Mouse (Mus musculus): ENCODE measurements at regions not wholly inside any gene's neighbourhood (a gene's known extent, or its start where the extent isn't known, plus 50 kb on each side); places are given as distances from the start of the nearest gene placed in this dataset.

DNA sequence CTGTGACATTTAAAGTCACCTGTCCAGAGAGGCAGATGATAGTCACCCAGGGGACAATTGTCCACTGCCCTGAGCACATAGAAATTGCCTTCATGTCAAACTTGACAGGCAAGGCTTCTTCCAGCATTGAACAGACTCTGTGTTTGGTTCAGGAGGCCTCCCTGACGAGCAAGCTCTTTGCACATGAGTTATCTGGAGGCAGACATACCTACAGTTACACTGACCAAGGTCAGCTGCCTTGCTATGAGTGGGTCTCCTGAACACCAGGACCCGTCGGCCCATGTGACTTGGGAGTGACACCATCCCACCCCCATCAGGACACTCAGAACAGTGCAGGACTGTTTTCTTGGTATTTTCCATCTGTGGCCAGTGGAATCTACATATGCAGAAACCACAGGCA is 282.3 kb upstream of the Irx4 start:
- no peaks in the 10 kb centered on the region for H3K36me3 ChIP-seq (ENCODE audit: control insufficient read depth, insufficient read depth, low read length)
- no peak for ATAC-seq (ENCODE audit: insufficient number of reproducible peaks, insufficient read depth, low FRiP score, low read depth)
- H3K27me3 ChIP-seq (ENCODE audit: control insufficient read depth, insufficient read depth, low read length) = no peaks in the 10 kb centered on the region
- no peaks in the 10 kb centered on the region for H3K9me3 ChIP-seq (ENCODE audit: control insufficient read depth, low read depth, low read length)
- WGBS = 68% methylated on average over 3 of the region's 3 CpGs
- no peak overlapping the region for H3K27ac ChIP-seq (ENCODE audit: low read length)
- H3K4me2 ChIP-seq (replicated peaks; ENCODE audit: low read depth, low read length) = no peak overlapping the region
- no peak overlapping the region for H3K9ac ChIP-seq (replicated peaks; ENCODE audit: low read depth, low read length)
- no peaks in the 10 kb centered on the region for H3K4me1 ChIP-seq (ENCODE audit: control insufficient read depth, insufficient read depth, low read length)
- H3K4me3 ChIP-seq (ENCODE audit: low read depth, low read length) = no peak overlapping the region

DNA sequence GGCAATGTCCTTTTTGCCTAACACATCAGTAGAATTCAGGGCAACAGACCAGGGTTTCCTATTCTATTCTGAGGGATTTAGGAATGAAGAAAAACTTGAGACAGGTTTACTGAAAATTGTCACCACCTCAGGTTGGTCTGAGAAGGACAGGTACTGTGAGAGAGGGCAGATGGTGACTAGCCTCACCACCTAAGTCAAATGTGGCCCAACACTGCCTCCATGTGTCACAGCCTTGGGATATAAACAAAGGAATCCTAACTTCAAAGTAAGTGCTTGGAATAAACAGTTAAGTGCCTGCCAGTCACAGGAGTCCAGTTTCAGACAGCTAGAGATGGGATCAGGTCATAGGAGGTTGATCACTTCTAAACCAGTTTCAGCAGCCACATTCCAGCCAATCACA is 281.3 kb upstream of the Irx4 start:
- no peaks in the 10 kb centered on the region for H3K36me3 ChIP-seq (ENCODE audit: control insufficient read depth, insufficient read depth, low read length)
- H3K9me3 ChIP-seq (ENCODE audit: control insufficient read depth, low read depth, low read length) = no peaks in the 10 kb centered on the region
- no peak overlapping the region for H3K27ac ChIP-seq (ENCODE audit: low read length)
- no peak overlapping the region for H3K4me2 ChIP-seq (replicated peaks; ENCODE audit: low read depth, low read length)
- no peaks in the 10 kb centered on the region for H3K27me3 ChIP-seq (ENCODE audit: control insufficient read depth, insufficient read depth, low read length)
- no peak for ATAC-seq (ENCODE audit: insufficient number of reproducible peaks, insufficient read depth, low FRiP score, low read depth)
- no peak overlapping the region for H3K9ac ChIP-seq (replicated peaks; ENCODE audit: low read depth, low read length)
- H3K4me1 ChIP-seq (ENCODE audit: control insufficient read depth, insufficient read depth, low read length) = no peaks in the 10 kb centered on the region
- H3K4me3 ChIP-seq (ENCODE audit: low read depth, low read length) = no peak overlapping the region

DNA sequence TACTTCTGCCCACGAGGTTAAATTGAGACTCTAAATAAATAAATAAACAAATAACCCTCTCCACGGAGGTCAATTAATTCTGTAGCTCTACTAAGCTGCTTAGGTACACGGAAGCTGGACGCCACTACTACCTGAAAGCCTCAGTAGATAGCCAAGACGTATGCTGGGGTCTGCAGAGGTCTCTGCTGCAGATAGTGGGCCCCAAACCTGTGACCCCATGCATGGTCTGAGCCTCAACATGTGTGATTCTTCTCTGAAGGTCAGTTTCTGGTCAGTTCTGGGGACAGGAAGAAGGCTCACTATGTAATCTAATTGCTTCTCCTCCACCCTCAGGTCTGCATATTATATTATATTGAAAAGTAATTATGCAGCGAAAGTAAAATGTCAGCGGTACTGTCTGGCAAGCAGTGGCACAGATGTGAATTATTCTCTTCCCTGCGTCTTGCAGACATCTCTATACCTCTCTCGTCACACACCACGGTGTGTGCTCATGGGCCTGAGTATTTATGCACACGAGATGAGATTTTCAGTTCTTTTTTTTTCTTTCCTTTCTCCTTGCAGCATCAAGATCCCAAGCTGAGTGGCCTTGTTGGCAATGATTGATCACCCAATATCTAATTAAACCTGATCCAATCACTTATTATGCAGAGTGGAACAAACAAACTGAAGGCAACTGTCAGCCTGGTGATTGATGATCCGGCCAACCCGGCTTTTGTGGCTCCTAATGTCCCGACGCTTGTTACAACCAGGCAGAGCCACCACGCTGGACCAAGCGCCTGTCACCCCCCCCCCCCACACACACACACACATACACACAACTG is 267.5 kb upstream of the Irx4 start:
- 37% methylated on average over 17 of the region's 17 CpGs for WGBS
- Histone ChIP-seq H3K36me3 (ENCODE audit: control insufficient read depth, insufficient read depth, low read length) (no peaks in the 10 kb centered on the region), H3K4me2 (replicated peaks; ENCODE audit: low read depth, low read length) (no peak overlapping the region), H3K4me1 (ENCODE audit: control insufficient read depth, insufficient read depth, low read length) (no peaks in the 10 kb centered on the region), H3K4me3 (ENCODE audit: low read depth, low read length) (no peak overlapping the region), H3K27me3 (ENCODE audit: control insufficient read depth, insufficient read depth, low read length) (no peaks in the 10 kb centered on the region), H3K27ac (ENCODE audit: low read length) (no peak overlapping the region), H3K9me3 (ENCODE audit: control insufficient read depth, low read depth, low read length) (no peaks in the 10 kb centered on the region), H3K9ac (replicated peaks; ENCODE audit: low read depth, low read length) (no peak overlapping the region)
- ATAC-seq (ENCODE audit: insufficient number of reproducible peaks, insufficient read depth, low FRiP score, low read depth) = no peak

GRCm38 (mm10) chr13:72993410-72993858 is 266.8 kb upstream of the Irx4 start:
- Histone ChIP-seq H3K27ac (ENCODE audit: low read length) (no peak overlapping the region), H3K4me1 (ENCODE audit: control insufficient read depth, insufficient read depth, low read length) (no peaks in the 10 kb centered on the region), H3K9ac (replicated peaks; ENCODE audit: low read depth, low read length) (no peak overlapping the region), H3K4me2 (replicated peaks; ENCODE audit: low read depth, low read length) (no peak overlapping the region), H3K4me3 (ENCODE audit: low read depth, low read length) (no peak overlapping the region), H3K36me3 (ENCODE audit: control insufficient read depth, insufficient read depth, low read length) (no peaks in the 10 kb centered on the region), H3K9me3 (ENCODE audit: control insufficient read depth, low read depth, low read length) (no peaks in the 10 kb centered on the region), H3K27me3 (ENCODE audit: control insufficient read depth, insufficient read depth, low read length) (no peaks in the 10 kb centered on the region)
- WGBS = 76% methylated on average over 3 of the region's 3 CpGs
- no peak for ATAC-seq (ENCODE audit: insufficient number of reproducible peaks, insufficient read depth, low FRiP score, low read depth)

DNA sequence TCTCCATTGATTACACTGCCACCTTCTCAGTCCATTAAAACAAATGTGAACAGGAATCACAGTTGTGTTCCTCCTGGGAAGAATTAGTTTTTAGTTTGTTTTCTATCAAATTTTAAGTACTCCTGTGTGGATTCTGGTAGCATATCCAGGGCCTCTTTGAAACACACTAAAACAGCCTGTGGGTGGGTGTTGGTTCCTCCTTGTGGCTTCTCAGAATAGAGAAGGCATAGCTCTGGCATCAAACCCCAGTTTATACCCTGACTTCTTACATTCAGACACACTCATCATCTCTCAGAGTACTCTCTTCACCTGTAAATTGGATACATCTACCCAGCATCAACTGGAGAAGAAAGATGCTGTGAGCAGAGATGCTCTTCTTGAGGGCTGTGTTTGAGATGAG is 265.7 kb upstream of the Irx4 start:
- no peak for ATAC-seq (ENCODE audit: insufficient number of reproducible peaks, insufficient read depth, low FRiP score, low read depth)
- H3K9ac ChIP-seq (replicated peaks; ENCODE audit: low read depth, low read length) = no peak overlapping the region
- no peaks in the 10 kb centered on the region for H3K4me1 ChIP-seq (ENCODE audit: control insufficient read depth, insufficient read depth, low read length)
- no peak overlapping the region for H3K27ac ChIP-seq (ENCODE audit: low read length)
- H3K4me2 ChIP-seq (replicated peaks; ENCODE audit: low read depth, low read length) = no peak overlapping the region
- H3K9me3 ChIP-seq (ENCODE audit: control insufficient read depth, low read depth, low read length) = no peaks in the 10 kb centered on the region
- no peak overlapping the region for H3K4me3 ChIP-seq (ENCODE audit: low read depth, low read length)
- no peaks in the 10 kb centered on the region for H3K27me3 ChIP-seq (ENCODE audit: control insufficient read depth, insufficient read depth, low read length)
- H3K36me3 ChIP-seq (ENCODE audit: control insufficient read depth, insufficient read depth, low read length) = no peaks in the 10 kb centered on the region

GRCm38 (mm10) chr13:73008856-73009546 is 251.3 kb upstream of the Irx4 start:
- 0 out of 2 replicates have a peak overlapping the region, but pooled peaks have one; percentile 20 for H3K4me2 ChIP-seq (replicated peaks; ENCODE audit: low read depth, low read length)
- no peak overlapping the region for H3K4me3 ChIP-seq (ENCODE audit: low read depth, low read length)
- ATAC-seq (ENCODE audit: insufficient number of reproducible peaks, insufficient read depth, low FRiP score, low read depth) = no peak
- H3K27ac ChIP-seq (ENCODE audit: low read length) = no peak overlapping the region
- no peak overlapping the region for H3K9ac ChIP-seq (replicated peaks; ENCODE audit: low read depth, low read length)
- no peaks in the 10 kb centered on the region for H3K4me1 ChIP-seq (ENCODE audit: control insufficient read depth, insufficient read depth, low read length)
- no peaks in the 10 kb centered on the region for H3K36me3 ChIP-seq (ENCODE audit: control insufficient read depth, insufficient read depth, low read length)
- WGBS = 34% methylated on average over 22 of the region's 22 CpGs
- no peaks in the 10 kb centered on the region for H3K27me3 ChIP-seq (ENCODE audit: control insufficient read depth, insufficient read depth, low read length)
- H3K9me3 ChIP-seq (ENCODE audit: control insufficient read depth, low read depth, low read length) = no peaks in the 10 kb centered on the region

GRCm38 (mm10) chr13:73009547-73010475 is 250.5 kb upstream of the Irx4 start:
- H3K4me1 ChIP-seq (ENCODE audit: control insufficient read depth, insufficient read depth, low read length) = no peaks in the 10 kb centered on the region
- no peak overlapping the region for H3K4me3 ChIP-seq (ENCODE audit: low read depth, low read length)
- 76% methylated on average over 15 of the region's 15 CpGs for WGBS
- ATAC-seq (ENCODE audit: insufficient number of reproducible peaks, insufficient read depth, low FRiP score, low read depth) = no peak
- no peaks in the 10 kb centered on the region for H3K27me3 ChIP-seq (ENCODE audit: control insufficient read depth, insufficient read depth, low read length)
- H3K9me3 ChIP-seq (ENCODE audit: control insufficient read depth, low read depth, low read length) = no peaks in the 10 kb centered on the region
- no peak overlapping the region for H3K9ac ChIP-seq (replicated peaks; ENCODE audit: low read depth, low read length)
- H3K27ac ChIP-seq (ENCODE audit: low read length) = no peak overlapping the region
- no peaks in the 10 kb centered on the region for H3K36me3 ChIP-seq (ENCODE audit: control insufficient read depth, insufficient read depth, low read length)
- H3K4me2 ChIP-seq (replicated peaks; ENCODE audit: low read depth, low read length) = 0 out of 2 replicates have a peak overlapping the region, but pooled peaks have one; percentile 20

- H3K9me3 ChIP-seq (ENCODE audit: control insufficient read depth, low read depth, low read length) = no peaks in the 10 kb centered on the region
- H3K4me1 ChIP-seq (ENCODE audit: control insufficient read depth, insufficient read depth, low read length) = no peaks in the 10 kb centered on the region
- H3K4me2 ChIP-seq (replicated peaks; ENCODE audit: low read depth, low read length) = no peak overlapping the region
- 83% methylated on average over 10 of the region's 10 CpGs for WGBS
- H3K9ac ChIP-seq (replicated peaks; ENCODE audit: low read depth, low read length) = no peak overlapping the region
- H3K27ac ChIP-seq (ENCODE audit: low read length) = no peak overlapping the region
- H3K27me3 ChIP-seq (ENCODE audit: control insufficient read depth, insufficient read depth, low read length) = no peaks in the 10 kb centered on the region
- no peaks in the 10 kb centered on the region for H3K36me3 ChIP-seq (ENCODE audit: control insufficient read depth, insufficient read depth, low read length)
- H3K4me3 ChIP-seq (ENCODE audit: low read depth, low read length) = no peak overlapping the region
- ATAC-seq (ENCODE audit: insufficient number of reproducible peaks, insufficient read depth, low FRiP score, low read depth) = no peak
Observed at GRCm38 (mm10) chr13:73019181-73019580, 241.1 kb upstream of the Irx4 start.
